In genomic region chr16:25751866-25752265, GRCm38 (mm10) we compare ENCODE assay signal across 25 mouse cellular contexts.
DNase-seq lines count a peak whose midpoint lies in the region; ATAC-seq and TF ChIP-seq lines count a peak whose summit lies in the region.
"Had no signal": no experiment of that assay in that cellular context is flagged by ENCODE, and none has a peak within 500 bp of the region (broad histone marks: within the 10 kb centered on the region; RNA-seq: fewer than 3 reads in every experiment).

No protein-coding gene starts in this region.

- no peaks in the 10 kb centered on the region for H3K9me3 ChIP-seq in embryonic facial prominence, embryonic 14.5 days (ENCODE audit: control insufficient read depth, low read length)
- H3K9me3 ChIP-seq in embryonic facial prominence, embryonic 10.5 days: no peaks in the 10 kb centered on the region
- no peaks in the 10 kb centered on the region for H3K9me3 ChIP-seq in CH12.LX (replicated peaks; ENCODE audit: low read length)
- H3K9me3 ChIP-seq: forebrain, embryonic 12.5 days; heart, embryonic 12.5 days; limb, embryonic 13.5 days; liver, embryonic 12.5 days; midbrain, embryonic 10.5 days had no signal

- no peak overlapping the region for H3K27ac ChIP-seq in embryonic facial prominence, embryonic 14.5 days (replicated peaks; ENCODE audit: low read depth, low read length)
- H3K27ac ChIP-seq in embryonic facial prominence, embryonic 10.5 days (replicated peaks): no peak overlapping the region
- peak overlapping the region; percentile 33 for H3K27ac ChIP-seq in CH12.LX (ENCODE audit: insufficient read depth, low read depth)
- H3K27ac ChIP-seq: forebrain, embryonic 12.5 days; limb, embryonic 13.5 days; liver, embryonic 12.5 days; midbrain, embryonic 10.5 days had no signal

- peaks cover 3% of the 10 kb centered on the region; the same call in 1 of the 2 replicates for H3K4me1 ChIP-seq in embryonic facial prominence, embryonic 14.5 days (ENCODE audit: control insufficient read depth, insufficient read depth, low read length)
- H3K4me1 ChIP-seq in embryonic facial prominence, embryonic 10.5 days: peaks cover 2% of the 10 kb centered on the region
- H3K4me1 ChIP-seq in CH12.LX (ENCODE audit: control insufficient read depth in 1 of 2, insufficient read depth in 2 of 2): peaks cover 14 to 65% of the 10 kb centered on the region in 2 experiments
- H3K4me1 ChIP-seq: liver, embryonic 12.5 days had no signal

- TF ChIP-seq EP300 in CH12.LX (IDR thresholded peaks at IDR 0.05; ENCODE audit: low read length): peak; percentile 70; the same call in 1 of the 2 replicates

- intact Hi-C loops in left cerebral cortex, postnatal 10 days (cut with DNase I): no loop called here

- peaks cover 18% of the 10 kb centered on the region for H3K79me2 ChIP-seq in CH12.LX (replicated peaks; ENCODE audit: control insufficient read depth, extremely low read depth, insufficient read depth, poor library complexity, severe bottlenecking)

- peak; percentile 91 for TF ChIP-seq POLR2A in CH12.LX (IDR thresholded peaks at IDR 0.05; ENCODE audit: low read depth, low read length)

- H3K27me3 ChIP-seq in embryonic facial prominence, embryonic 14.5 days (replicated peaks; ENCODE audit: control insufficient read depth, insufficient read depth, low read length): no peaks in the 10 kb centered on the region
- no peaks in the 10 kb centered on the region for H3K27me3 ChIP-seq in embryonic facial prominence, embryonic 10.5 days (replicated peaks; ENCODE audit: low read depth, poor library complexity, severe bottlenecking)
- H3K27me3 ChIP-seq in CH12.LX (replicated peaks): no peaks in the 10 kb centered on the region
- H3K27me3 ChIP-seq: forebrain, embryonic 12.5 days; heart, embryonic 12.5 days; limb, embryonic 13.5 days; liver, embryonic 12.5 days had no signal

- H3K9ac ChIP-seq in embryonic facial prominence, embryonic 14.5 days (ENCODE audit: low read depth, low read length): no peak overlapping the region
- H3K9ac ChIP-seq in CH12.LX (ENCODE audit: insufficient read depth, low read depth): peak overlapping the region; percentile 74
- H3K9ac ChIP-seq: forebrain, embryonic 12.5 days; heart, embryonic 12.5 days; limb, embryonic 13.5 days; liver, embryonic 12.5 days had no signal

- in situ Hi-C loops in CH12.LX (cut with MboI; ENCODE audit: low pct_ligation_motif_present, low pct_unique_long_range_greater_than_20kb, low sequenced_read_pairs): loop anchor here (25.0 kb wide), 1 partner anchor 365 kb away; no protein-coding TSS in a partner anchor

- H3K36me3 ChIP-seq in embryonic facial prominence, embryonic 14.5 days (ENCODE audit: control insufficient read depth, insufficient read depth, low read length): no peaks in the 10 kb centered on the region
- H3K36me3 ChIP-seq in embryonic facial prominence, embryonic 10.5 days (replicated peaks): no peaks in the 10 kb centered on the region
- H3K36me3 ChIP-seq in CH12.LX (replicated peaks in 1 of 2; ENCODE audit: control insufficient read depth in 1 of 2, insufficient read depth in 1 of 2, low read length in 1 of 2): peaks cover 0 to 44% of the 10 kb centered on the region in 2 experiments
- H3K36me3 ChIP-seq: forebrain, embryonic 12.5 days; heart, embryonic 12.5 days; limb, embryonic 13.5 days; liver, embryonic 12.5 days; midbrain, embryonic 10.5 days had no signal

- TF ChIP-seq CTCF in CH12.LX (conservative IDR thresholded peaks at IDR 0.05 in 1 of 2, IDR thresholded peaks at IDR 0.05 in 1 of 2; ENCODE audit: low read depth in 2 of 2, low read length in 2 of 2): peak in 1 of 2 experiments; percentile 7; a peak in 1 of 4 replicates

- peak; percentile 18; the same call in 1 of the 2 replicates for ATAC-seq in embryonic facial prominence, embryonic 14.5 days (ENCODE audit: low read depth)
- ATAC-seq: hindbrain, embryonic 16.5 days; intestine, embryonic 16.5 days; liver, embryonic 12.5 days had no signal

- TF ChIP-seq RAD21 in CH12.LX (IDR thresholded peaks at IDR 0.05; ENCODE audit: low read depth, low read length): no peak; the same call in none of the 2 replicates

- 76% methylated on average over 11 of the region's 11 CpGs for WGBS in embryonic facial prominence, embryonic 14.5 days
- WGBS in embryonic facial prominence, embryonic 10.5 days: 81% methylated on average over 11 of the region's 11 CpGs

- DNase-seq in embryonic facial prominence, embryonic 14.5 days (ENCODE audit: low spot score): no peak
- no peak for DNase-seq in embryonic facial prominence, embryonic 10.5 days (ENCODE audit: low spot score)
- DNase-seq in CH12.LX (ENCODE audit: extremely low read depth): peak; percentile 97
- DNase-seq in kidney, adult 9 months: peak; percentile 47
- peak; percentile 32 for DNase-seq in kidney, postnatal 14 days
- no peak for DNase-seq in urinary bladder, adult 18-20 months (ENCODE audit: low spot score in 2 of 2)
- no peak for DNase-seq in left cerebral cortex, postnatal 10 days (ENCODE audit: extremely low spot score in 1 of 2, low spot score in 2 of 2)
- DNase-seq in right cerebral cortex, postnatal 4 days: no peak
- DNase-seq: adrenal gland, postnatal 25 days; cerebellum, adult 9-10 months; gastrocnemius, postnatal 25 days; heart, adult 18-20 months; heart, postnatal 10 days; lung, adult 18-20 months; lung, postnatal 10 days; right cerebral cortex, postnatal 14 days; spleen, adult 18-20 months; thymus, postnatal 36 days had no signal

- H3K4me2 ChIP-seq in embryonic facial prominence, embryonic 14.5 days (ENCODE audit: low read depth, low read length): no peak overlapping the region
- H3K4me2 ChIP-seq in CH12.LX (ENCODE audit: insufficient read depth, low read depth, poor library complexity, severe bottlenecking): peak overlapping the region; percentile 86
- H3K4me2 ChIP-seq: forebrain, embryonic 12.5 days; heart, embryonic 12.5 days; limb, embryonic 13.5 days; liver, embryonic 12.5 days had no signal

- H3K4me3 ChIP-seq in embryonic facial prominence, embryonic 14.5 days (ENCODE audit: low read depth, low read length): no peak overlapping the region
- no peak overlapping the region for H3K4me3 ChIP-seq in embryonic facial prominence, embryonic 10.5 days
- peak overlapping the region; percentile 55 to 68 (median 58) for H3K4me3 ChIP-seq in CH12.LX (replicated peaks in 1 of 3; ENCODE audit: low read depth in 2 of 3, low read length in 2 of 3, poor library complexity in 1 of 3)
- H3K4me3 ChIP-seq: forebrain, embryonic 12.5 days; heart, embryonic 12.5 days; limb, embryonic 13.5 days; liver, embryonic 12.5 days; midbrain, embryonic 10.5 days had no signal

- dilution Hi-C loops in CH12.LX (cut with MboI; ENCODE audit: extremely low pct_ligation_motif_present, extremely low pct_unique_long_range_greater_than_20kb, low sequenced_read_pairs): no loop called here

TF ChIP-seq in CH12.LX, 34 proteins besides CTCF, POLR2A, EP300 and RAD21 (continues in another document):
- TF ChIP-seq JUND (conservative IDR thresholded peaks at IDR 0.05; ENCODE audit: low read depth, low read length) (no peak), ZNF384 (IDR thresholded peaks at IDR 0.05; ENCODE audit: low read depth, low read length) (peak; percentile 95), USF2 (conservative IDR thresholded peaks at IDR 0.05; ENCODE audit: low read depth, low read length) (no peak), CHD1 (IDR thresholded peaks at IDR 0.05; ENCODE audit: low read depth, low read length) (no peak; the same call in 1 of the 2 replicates), IRF4 (IDR thresholded peaks at IDR 0.05; ENCODE audit: low read depth, low read length) (peak; percentile 68), ZC3H11A (IDR thresholded peaks at IDR 0.05; ENCODE audit: low read depth, low read length) (no peak), ETS1 (conservative IDR thresholded peaks at IDR 0.05; ENCODE audit: low read depth, low read length) (peak; percentile 84), MAX (IDR thresholded peaks at IDR 0.05; ENCODE audit: low read length) (peak; percentile 94), MXI1 (IDR thresholded peaks at IDR 0.05; ENCODE audit: low read depth, low read length) (peak; percentile 93), NRF1 (IDR thresholded peaks at IDR 0.05; ENCODE audit: low read depth, low read length) (peak; percentile 80), JUN (IDR thresholded peaks at IDR 0.05; ENCODE audit: insufficient read depth, low read depth, low read length) (no peak; the same call in 1 of the 2 replicates), KAT2A (IDR thresholded peaks at IDR 0.05; ENCODE audit: insufficient replicate concordance, low read length) (0 out of 2 replicates have a peak, but pooled peaks have one; percentile 57), HCFC1 (IDR thresholded peaks at IDR 0.05; ENCODE audit: low read depth, low read length) (peak; percentile 73), MEF2A (IDR thresholded peaks at IDR 0.05; ENCODE audit: borderline replicate concordance, low read depth, low read length) (peak; percentile 74; the same call in 1 of the 2 replicates), UBTF (IDR thresholded peaks at IDR 0.05; ENCODE audit: low read depth, low read length) (no peak), NELFE (IDR thresholded peaks at IDR 0.05; ENCODE audit: low read depth, low read length) (peak; percentile 80; the same call in 1 of the 2 replicates), MAZ (IDR thresholded peaks at IDR 0.05; ENCODE audit: low read depth, low read length) (peak; percentile 82; the same call in 1 of the 2 replicates), ZKSCAN1 (IDR thresholded peaks at IDR 0.05; ENCODE audit: borderline replicate concordance, low read depth, low read length) (no peak), ELF1 (IDR thresholded peaks at IDR 0.05; ENCODE audit: low read depth, low read length) (peak; percentile 77), USF1 (IDR thresholded peaks at IDR 0.05; ENCODE audit: low read depth, low read length) (no peak), TCF12 (IDR thresholded peaks at IDR 0.05; ENCODE audit: low read depth, low read length) (peak; percentile 90), SMC3 (IDR thresholded peaks at IDR 0.05; ENCODE audit: low read depth, low read length) (peak; percentile 11), MYC (IDR thresholded peaks at IDR 0.05; ENCODE audit: low read depth, low read length) (peak; percentile 83), RCOR1 (conservative IDR thresholded peaks at IDR 0.05; ENCODE audit: low read depth, low read length) (no peak), PAX5 (IDR thresholded peaks at IDR 0.05; ENCODE audit: low read length) (no peak), TBP (conservative IDR thresholded peaks at IDR 0.05; ENCODE audit: low read depth, low read length) (peak; percentile 91), CHD2 (IDR thresholded peaks at IDR 0.05; ENCODE audit: low read length) (no peak), GABPA (IDR thresholded peaks at IDR 0.05; ENCODE audit: insufficient replicate concordance, low read depth, low read length) (no peak), MAFK (IDR thresholded peaks at IDR 0.05; ENCODE audit: insufficient replicate concordance, low read length) (peak; percentile 38; the same call in 1 of the 2 replicates), E2F4 (IDR thresholded peaks at IDR 0.05; ENCODE audit: insufficient replicate concordance, low read depth, low read length) (no peak)

Comparison
In these comparisons a context has a peak if more than half of its experiments do, and no peak if none do; other contexts are left out.
1. DNase-seq: peak in CH12.LX (single experiment), kidney, adult 9 months (single experiment) and kidney, postnatal 14 days (single experiment); none in embryonic facial prominence, embryonic 14.5 days (single experiment), embryonic facial prominence, embryonic 10.5 days (single experiment), urinary bladder, adult 18-20 months (0 of 2), left cerebral cortex, postnatal 10 days (0 of 2) and right cerebral cortex, postnatal 4 days (single experiment).
2. H3K4me3 ChIP-seq: peak in CH12.LX (3 of 3); none in embryonic facial prominence, embryonic 14.5 days (single experiment) and embryonic facial prominence, embryonic 10.5 days (single experiment).